In the genomic region with DNA sequence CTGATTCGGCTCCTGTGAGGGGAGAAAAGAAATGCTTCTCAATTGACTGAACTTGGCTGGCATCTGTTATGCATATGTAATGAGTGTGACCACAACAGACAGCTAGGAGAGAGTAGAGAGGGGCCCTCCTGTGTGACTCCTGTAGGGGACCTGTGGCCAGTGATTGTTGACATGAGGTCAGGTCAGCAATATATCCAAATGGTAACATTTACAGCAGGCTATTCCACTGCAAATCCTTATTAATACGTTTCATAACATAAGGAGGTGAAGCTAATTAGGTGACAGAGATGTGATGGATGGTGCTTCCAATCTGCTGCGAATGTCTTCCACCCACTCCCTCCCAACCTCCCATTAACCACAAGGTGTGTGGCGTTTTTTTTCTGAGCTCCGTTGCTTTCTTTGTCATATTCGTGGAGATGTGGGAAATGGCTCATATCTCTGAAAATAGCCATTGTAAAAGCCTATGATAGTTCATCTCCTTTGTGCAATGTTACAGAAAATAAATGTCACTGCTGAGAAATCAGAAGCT, we compare ENCODE assay signal across 22 mouse cellular contexts.
DNase-seq lines count a peak whose midpoint lies in the region; ATAC-seq lines count a peak whose summit lies in the region.
"Had no signal": no experiment of that assay in that cellular context is flagged by ENCODE, and none has a peak within 500 bp of the region (broad histone marks: within the 10 kb centered on the region; RNA-seq: fewer than 3 reads in every experiment).

No protein-coding gene starts in this region.

- H3K4me1 ChIP-seq in limb, embryonic 11.5 days (ENCODE audit: control insufficient read depth, insufficient read depth, low read length) = no peaks in the 10 kb centered on the region
- peaks cover 17% of the 10 kb centered on the region for H3K4me1 ChIP-seq in limb, embryonic 10.5 days
- H3K4me1 ChIP-seq in limb, embryonic 13.5 days = 0 out of 2 replicates have a peak, but pooled peaks cover 9% of the 10 kb centered on the region
- H3K4me1 ChIP-seq: lung, embryonic 15.5 days had no signal

- no peak for DNase-seq in limb, embryonic 11.5 days (ENCODE audit: low spot score)
- no peak for DNase-seq in limb, embryonic 10.5 days (ENCODE audit: low spot score)
- DNase-seq in brain, adult 2 months (ENCODE audit: low read depth, low spot score) = peak; percentile 19
- peak; percentile 46 for DNase-seq in forelimb bud, embryonic 11.5 days (ENCODE audit: low read depth, low spot score)
- DNase-seq in layer of hippocampus, adult 18-20 months (ENCODE audit: low spot score in 2 of 2) = no peak
- no peak for DNase-seq in ovary, postnatal 36 days (ENCODE audit: low spot score)
- DNase-seq: cerebellum, adult 8-10 months; forebrain, postnatal 0 days; heart, postnatal 10 days; kidney, adult 9 months; kidney, postnatal 36 days; right cerebral cortex, postnatal 14 days; thymus, adult 18-20 months; thymus, postnatal 4 days had no signal

- 0 out of 2 replicates have a peak, but pooled peaks have one; percentile 13 for ATAC-seq in limb, embryonic 11.5 days (ENCODE audit: insufficient number of reproducible peaks, low FRiP score, low TSS enrichment, low read depth)
- ATAC-seq in limb, embryonic 13.5 days (ENCODE audit: low FRiP score, low read depth) = 0 out of 2 replicates have a peak, but pooled peaks have one; percentile 54
- ATAC-seq: forebrain, postnatal 0 days; inflammation-experienced regulatory T-cells, adult 6 months had no signal

- no peak overlapping the region for H3K27ac ChIP-seq in limb, embryonic 11.5 days (replicated peaks; ENCODE audit: low read depth, low read length)
- no peak overlapping the region for H3K27ac ChIP-seq in limb, embryonic 10.5 days
- H3K27ac ChIP-seq in limb, embryonic 13.5 days = no peak overlapping the region
- H3K27ac ChIP-seq: embryonic facial prominence, embryonic 13.5 days; liver, embryonic 14.5 days; lung, embryonic 15.5 days; macrophage; midbrain, embryonic 12.5 days had no signal

- H3K9ac ChIP-seq in limb, embryonic 11.5 days (ENCODE audit: low read length) = no peak overlapping the region
- no peak overlapping the region for H3K9ac ChIP-seq in limb, embryonic 13.5 days
- H3K9ac ChIP-seq: embryonic facial prominence, embryonic 13.5 days; forebrain, postnatal 0 days; liver, embryonic 14.5 days; lung, embryonic 15.5 days; midbrain, embryonic 12.5 days had no signal

- H3K27me3 ChIP-seq in limb, embryonic 11.5 days (ENCODE audit: control insufficient read depth, insufficient read depth, low read length) = peaks cover 5% of the 10 kb centered on the region; the same call in 1 of the 2 replicates
- H3K27me3 ChIP-seq in limb, embryonic 10.5 days (ENCODE audit: low read depth, poor library complexity, severe bottlenecking) = peaks cover 82% of the 10 kb centered on the region
- H3K27me3 ChIP-seq in limb, embryonic 13.5 days = peaks cover 13% of the 10 kb centered on the region; the same call in 1 of the 2 replicates
- H3K27me3 ChIP-seq: embryonic facial prominence, embryonic 13.5 days; midbrain, embryonic 12.5 days had no signal

- no peaks in the 10 kb centered on the region for H3K36me3 ChIP-seq in limb, embryonic 11.5 days (ENCODE audit: control insufficient read depth, insufficient read depth, low read length)
- no peaks in the 10 kb centered on the region for H3K36me3 ChIP-seq in limb, embryonic 10.5 days
- H3K36me3 ChIP-seq in limb, embryonic 13.5 days = no peaks in the 10 kb centered on the region
- H3K36me3 ChIP-seq: embryonic facial prominence, embryonic 13.5 days; lung, embryonic 15.5 days; midbrain, embryonic 12.5 days had no signal

- H3K4me2 ChIP-seq in limb, embryonic 11.5 days (ENCODE audit: low read depth, severe bottlenecking) = no peak overlapping the region
- H3K4me2 ChIP-seq in limb, embryonic 13.5 days (replicated peaks) = no peak overlapping the region
- H3K4me2 ChIP-seq: embryonic facial prominence, embryonic 13.5 days; heart, embryonic 11.5 days; lung, embryonic 15.5 days; midbrain, embryonic 12.5 days had no signal

- no peak overlapping the region for H3K4me3 ChIP-seq in limb, embryonic 11.5 days (ENCODE audit: low read depth, low read length)
- no peak overlapping the region for H3K4me3 ChIP-seq in limb, embryonic 10.5 days
- H3K4me3 ChIP-seq in limb, embryonic 13.5 days = no peak overlapping the region
- H3K4me3 ChIP-seq: embryonic facial prominence, embryonic 13.5 days; lung, embryonic 15.5 days; midbrain, embryonic 12.5 days had no signal

- no peaks in the 10 kb centered on the region for H3K9me3 ChIP-seq in limb, embryonic 11.5 days (ENCODE audit: control insufficient read depth, low read length)
- H3K9me3 ChIP-seq in limb, embryonic 10.5 days (replicated peaks) = no peaks in the 10 kb centered on the region
- H3K9me3 ChIP-seq in limb, embryonic 13.5 days = no peaks in the 10 kb centered on the region
- H3K9me3 ChIP-seq: embryonic facial prominence, embryonic 13.5 days; lung, embryonic 15.5 days; midbrain, embryonic 12.5 days had no signal

- 21% methylated on average over 6 of the region's 6 CpGs for WGBS in limb, embryonic 11.5 days
- WGBS in limb, embryonic 10.5 days = 28% methylated on average over 6 of the region's 6 CpGs
- 20% methylated on average over 6 of the region's 6 CpGs for WGBS in limb, embryonic 13.5 days

Comparison
In these comparisons a context has a peak if more than half of its experiments do, and no peak if none do; other contexts are left out.
1. DNase-seq: peak in brain, adult 2 months (single experiment) and forelimb bud, embryonic 11.5 days (single experiment); none in limb, embryonic 11.5 days (single experiment), limb, embryonic 10.5 days (single experiment), layer of hippocampus, adult 18-20 months (0 of 2) and ovary, postnatal 36 days (single experiment).